Mouse (Mus musculus) thymus, adult 2 months (tissue): ENCODE data around the gene Hnrnph3. TPM values are rescaled to one million over a fixed set of nuclear protein-coding genes. Genes with fewer than 3 reads are reported as not detected.

Experiments used
- DNase-seq: peaks from one replicate; pipeline ENCODE4 v3.0.0; 2021
- H3K27ac ChIP-seq: fragments of 200-500 bp; 2 replicates; pipeline ENCODE4 v1.5.1; 2012; ENCODE audit warnings: low read length, control low read depth; ENCODE audit not compliant: control insufficient read depth, insufficient read depth
- H3K27me3 ChIP-seq: fragments of 200-500 bp; 2 replicates; pipeline ENCODE4 v1.6.1; 2012; ENCODE audit warnings: mild to moderate bottlenecking, low read length, moderate library complexity, mixed read lengths; ENCODE audit not compliant: control insufficient read depth, insufficient read depth
- H3K36me3 ChIP-seq: fragments of 200-500 bp; 2 replicates; pipeline ENCODE4 v1.6.1; 2012; ENCODE audit warnings: mild to moderate bottlenecking, low read length, moderate library complexity; ENCODE audit not compliant: control insufficient read depth, insufficient read depth
- H3K4me1 ChIP-seq: fragments of 200-500 bp; replicated peaks from 2 replicates; pipeline ENCODE4 v1.6.1; 2012; ENCODE audit warnings: low read length; ENCODE audit not compliant: control insufficient read depth, insufficient read depth
- H3K4me3 ChIP-seq: fragments of 200-500 bp; 2 replicates; pipeline ENCODE4 v1.5.1; 2012; ENCODE audit warnings: mild to moderate bottlenecking, low read length, control low read depth, moderate library complexity; ENCODE audit not compliant: control insufficient read depth, insufficient read depth
- CTCF ChIP-seq: fragments of 200-500 bp; IDR thresholded peaks from 2 replicates; pipeline ENCODE4 v1.5.1; 2012; ENCODE audit warnings: mild to moderate bottlenecking, control low read depth, low read length, moderate library complexity, borderline replicate concordance; ENCODE audit not compliant: control insufficient read depth, poor library complexity, insufficient read depth; ENCODE audit errors: extremely low read depth
- POLR2A ChIP-seq: fragments of 200-500 bp; IDR thresholded peaks from 2 replicates; pipeline ENCODE4 v1.6.1; 2012; ENCODE audit warnings: mild to moderate bottlenecking, low read length, control low read depth, moderate library complexity; ENCODE audit not compliant: control insufficient read depth, poor library complexity, insufficient read depth; ENCODE audit errors: extremely low read depth
- WGBS: fragments of 180-500 bp; shearing (Covaris S2); methylation state at CpG from one replicate; pipeline ENCODE4 v1.1.7; 2018; 5-methylcytosine and 5-hydroxymethylcytosine counted together
- polyA plus RNA-seq: library from polyadenylated mRNA; depleted of rRNA; stranded (reverse); fragments of >200 nt; gene quantifications from 2 replicates; pipeline ENCODE4 v1.2.3, GENCODE M21; 2012

Gene Hnrnph3
- polyA plus RNA-seq, 1 experiment = 27.2 TPM

DNA sequence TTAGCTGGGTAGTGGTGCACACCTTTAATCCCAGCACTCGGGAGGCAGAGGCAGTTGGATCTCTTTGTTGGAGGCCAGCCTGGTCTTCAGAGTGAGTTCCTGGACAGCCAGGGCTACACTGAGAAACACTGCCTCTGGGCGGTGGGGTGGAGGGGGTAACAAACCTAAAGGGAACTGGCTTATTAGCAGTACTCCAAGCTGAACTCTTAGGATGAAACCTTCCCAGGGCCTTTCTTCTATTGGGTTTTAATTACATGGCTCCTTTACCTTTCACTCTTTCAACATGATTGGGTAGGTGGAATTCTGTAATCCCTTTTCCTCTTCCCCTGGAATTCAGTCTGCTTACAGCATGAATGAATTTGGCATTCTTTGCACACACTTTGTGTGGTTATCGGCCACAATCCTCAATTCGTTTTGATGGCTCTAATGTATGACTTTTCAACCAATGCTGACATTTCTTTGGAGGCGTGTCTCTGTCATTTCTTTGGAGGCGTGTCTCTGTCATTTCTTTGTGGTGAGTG, 1.5 kb upstream of the Hnrnph3 start:
- 45% methylated on average over 6 of the region's 6 CpGs for WGBS
- no peak overlapping the region for H3K27ac ChIP-seq
- no peak for TF ChIP-seq POLR2A
- TF ChIP-seq CTCF = no peak

DNA sequence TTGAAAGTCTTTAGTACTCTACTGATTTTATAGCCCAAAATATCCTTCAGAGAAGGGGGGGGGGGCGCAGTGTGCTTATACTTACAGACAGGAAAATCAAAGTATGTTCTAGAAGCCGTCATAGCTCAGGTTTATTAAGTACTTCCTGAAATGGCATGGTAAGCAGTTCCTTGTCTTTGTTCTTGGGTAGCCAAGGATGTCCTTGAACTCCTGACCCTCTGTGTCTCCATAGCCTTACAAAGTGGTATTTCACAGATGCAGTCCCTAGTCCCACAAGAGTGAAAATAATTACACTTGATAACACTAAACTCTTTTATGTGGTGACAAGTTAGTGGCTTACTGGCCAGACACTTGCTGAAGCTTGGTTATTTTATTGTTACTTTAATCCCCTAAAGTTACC, 999 bp upstream of the Hnrnph3 start:
- Histone ChIP-seq H3K27me3 (no peaks in the 10 kb centered on the region), H3K4me3 (no peak overlapping the region), H3K4me1 (peaks cover 8% of the 10 kb centered on the region), H3K36me3 (no peaks in the 10 kb centered on the region), H3K27ac (no peak overlapping the region)
- DNase-seq = no peak
- 36% methylated on average over 2 of the region's 2 CpGs for WGBS
- TF ChIP-seq CTCF = no peak

More for the DNA sequence above, 1.5 kb upstream of the Hnrnph3 start:
- Histone ChIP-seq H3K27me3 (no peaks in the 10 kb centered on the region), H3K36me3 (no peaks in the 10 kb centered on the region), H3K4me3 (no peak overlapping the region), H3K4me1 (peaks cover 8% of the 10 kb centered on the region)
- no peak for DNase-seq

DNA sequence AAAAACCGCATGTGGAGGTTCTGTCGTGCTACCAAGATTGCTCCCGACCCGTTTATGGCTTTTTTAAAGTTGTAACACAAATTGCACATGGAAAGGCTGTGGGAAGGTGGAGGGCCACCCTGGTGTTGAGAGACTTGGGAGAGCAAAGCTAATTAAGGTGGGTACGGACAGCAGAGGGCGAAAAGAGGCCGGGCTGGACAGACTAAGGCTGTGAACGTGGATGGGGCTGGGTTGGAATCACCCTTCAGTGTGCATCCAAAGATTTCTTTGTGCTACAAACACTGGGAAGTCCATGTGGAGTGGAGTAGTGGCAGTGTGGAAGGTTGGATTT, 528 bp upstream of the Hnrnph3 start:
- no peaks in the 10 kb centered on the region for H3K27me3 ChIP-seq
- no peak for TF ChIP-seq CTCF
- no peak for TF ChIP-seq POLR2A

DNA sequence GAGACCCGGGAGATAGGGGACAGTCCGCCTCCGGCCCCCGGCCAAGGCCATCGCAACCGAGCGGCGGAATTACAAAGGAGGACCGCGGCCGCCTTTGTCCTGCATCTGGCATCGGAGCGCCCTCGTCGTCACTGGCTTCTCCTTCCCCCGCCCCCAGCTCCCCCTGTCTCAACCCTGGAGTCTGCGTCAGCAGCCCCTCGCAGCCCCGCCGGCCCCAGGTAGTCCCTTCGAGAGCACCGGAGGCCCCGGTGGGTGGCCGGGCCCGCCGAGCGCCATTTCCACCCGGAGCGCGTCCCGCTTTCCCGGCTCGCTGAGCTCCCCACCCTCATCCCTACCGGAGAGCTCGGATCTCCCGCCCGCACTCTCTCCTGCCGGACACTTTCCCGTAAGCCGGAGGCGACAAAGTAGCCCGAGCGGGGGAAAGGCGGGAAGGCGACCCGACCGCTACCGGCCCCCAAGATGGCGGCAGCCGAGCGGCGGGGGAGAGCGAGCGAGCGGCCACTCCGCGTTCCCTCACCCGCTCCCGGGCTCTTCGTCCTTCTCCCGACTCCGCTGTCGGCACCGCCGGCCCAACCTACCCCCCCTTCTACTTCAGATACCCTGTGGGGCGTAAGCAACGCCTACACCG, 782 bp downstream of the Hnrnph3 start:
- Histone ChIP-seq H3K36me3 (no peaks in the 10 kb centered on the region), H3K4me1 (peaks cover 11% of the 10 kb centered on the region), H3K27ac (peak overlapping the region; percentile 82), H3K4me3 (peak overlapping the region; percentile 71), H3K27me3 (no peaks in the 10 kb centered on the region)
- DNase-seq = peak; percentile 69
- TF ChIP-seq CTCF (no peak), POLR2A (no peak)
- WGBS = under 1% methylated on average over 67 of the region's 68 CpGs

More for the DNA sequence above, 528 bp upstream of the Hnrnph3 start:
- Histone ChIP-seq H3K4me1 (peaks cover 8% of the 10 kb centered on the region), H3K4me3 (peak overlapping the region; percentile 55), H3K36me3 (no peaks in the 10 kb centered on the region), H3K27ac (peak overlapping the region; percentile 71)
- WGBS = 1% methylated on average over 8 of the region's 8 CpGs
- peak; percentile 30 for DNase-seq

DNA sequence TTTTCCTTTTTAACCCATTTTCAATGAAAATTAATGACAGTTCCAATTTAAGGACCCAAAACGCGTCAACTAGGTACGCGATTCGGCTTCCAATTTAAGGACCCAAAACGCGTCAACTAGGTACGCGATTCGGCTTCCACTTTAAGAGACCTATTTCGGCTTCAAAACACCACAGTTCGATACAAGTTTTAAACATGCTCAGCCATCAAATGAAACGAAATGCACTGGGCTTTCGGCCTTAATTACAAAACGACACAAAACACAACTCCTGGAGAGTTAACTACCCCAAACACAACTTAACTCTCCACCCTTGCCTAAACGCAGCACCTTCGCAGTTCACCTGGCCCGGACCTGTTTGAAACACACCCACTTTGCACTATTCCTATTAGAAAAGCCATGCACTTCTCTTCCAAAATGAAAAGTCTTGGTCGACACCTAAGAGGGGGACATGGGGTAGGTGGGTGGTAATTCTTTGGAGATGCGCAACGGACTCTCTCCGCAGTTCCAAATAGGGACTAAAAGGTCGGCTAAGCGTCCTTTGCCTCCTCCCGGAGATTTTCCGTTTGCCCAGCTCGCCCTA, 1.4 kb downstream of the Hnrnph3 start:
- Histone ChIP-seq H3K36me3 (peaks cover 5% of the 10 kb centered on the region), H3K27me3 (no peaks in the 10 kb centered on the region), H3K27ac (peak overlapping the region; percentile 82; the same call in 1 of the 2 replicates), H3K4me1 (peaks cover 11% of the 10 kb centered on the region), H3K4me3 (peak overlapping the region; percentile 71)
- WGBS = under 1% methylated on average over 27 of the region's 27 CpGs
- TF ChIP-seq POLR2A = no peak
- TF ChIP-seq CTCF = no peak
- DNase-seq = peak; percentile 5

DNA sequence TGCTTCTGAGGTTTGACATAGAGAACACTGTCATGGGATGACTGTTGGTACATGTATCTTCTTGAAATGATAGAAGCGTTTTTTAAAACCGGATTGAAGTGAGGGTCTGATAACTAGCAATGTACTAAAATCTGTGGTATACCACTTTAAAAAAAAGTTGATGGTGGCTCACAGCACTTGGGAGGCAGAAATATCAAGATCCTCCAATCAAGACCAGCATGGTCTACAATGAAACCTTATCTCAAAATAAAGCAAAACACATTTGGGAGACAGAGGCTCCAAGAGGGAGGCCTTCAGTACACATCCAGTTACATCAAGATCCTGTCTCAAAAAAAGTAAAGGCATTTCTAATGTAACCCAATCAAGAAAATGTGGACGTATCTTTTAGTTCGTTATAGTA, 2.3 kb downstream of the Hnrnph3 start:
- peaks cover 14% of the 10 kb centered on the region for H3K36me3 ChIP-seq
- no peak for TF ChIP-seq CTCF
- TF ChIP-seq POLR2A = no peak
- DNase-seq = no peak
- WGBS = 22% methylated on average over 4 of the region's 4 CpGs
- H3K4me1 ChIP-seq = peaks cover 11% of the 10 kb centered on the region
- no peak overlapping the region for H3K27ac ChIP-seq
- no peaks in the 10 kb centered on the region for H3K27me3 ChIP-seq
- H3K4me3 ChIP-seq = no peak overlapping the region

DNA sequence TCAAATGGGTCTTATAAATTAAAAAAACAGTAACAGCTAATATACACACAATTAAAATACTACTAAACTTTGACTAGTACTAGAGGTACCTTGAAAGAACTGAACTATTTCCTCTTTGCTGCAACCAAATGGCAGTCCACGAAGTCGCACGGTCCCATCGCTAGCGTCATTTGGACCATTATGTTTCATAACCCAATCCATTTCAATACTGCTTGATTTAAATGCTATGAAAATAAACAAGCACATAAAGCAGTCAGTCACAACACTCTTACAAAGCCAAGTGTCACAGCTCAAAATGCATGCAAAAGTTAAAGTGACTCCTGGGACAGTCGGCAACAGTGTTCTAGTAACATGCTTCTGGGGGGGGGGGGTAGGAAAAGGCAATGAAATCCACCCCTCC, 4.7 kb downstream of the Hnrnph3 start:
- H3K4me1 ChIP-seq = peaks cover 7% of the 10 kb centered on the region
- H3K27ac ChIP-seq = no peak overlapping the region
- DNase-seq = no peak
- peaks cover 36% of the 10 kb centered on the region for H3K36me3 ChIP-seq
- no peaks in the 10 kb centered on the region for H3K27me3 ChIP-seq
- TF ChIP-seq POLR2A = no peak
- TF ChIP-seq CTCF = no peak
- H3K4me3 ChIP-seq = no peak overlapping the region
- WGBS = 94% methylated on average over 6 of the region's 6 CpGs
